Mouse (Mus musculus): ENCODE measurements around the gene Pitpnc1.

Gene Pitpnc1

GRCm38 (mm10) chr11:107472304-107472703 is 1.8 kb upstream of the Pitpnc1 start:
- ChIA-PET CTCF (interaction anchor here in 1 of 4 experiments (5.2 kb wide), 1 partner anchor 87 kb away, joined by 37 read pairs; no protein-coding TSS in a partner anchor), POLR2A (interaction anchor here in 1 of 4 experiments (0.9 to 4.9 kb wide), 10 partner anchors 11 to 207 kb away, joined by 3 to 24 read pairs (median 4); no protein-coding TSS in a partner anchor)

- ChIA-PET CTCF (interaction anchor here in 3 of 4 experiments (0.6 to 5.2 kb wide), 13 partner anchors 9 to 1141 kb away, joined by 3 to 37 read pairs (median 4); no protein-coding TSS in a partner anchor), POLR2A (interaction anchor here (0.5 to 4.9 kb wide), 40 partner anchors 8 to 353 kb away, joined by 3 to 24 read pairs (median 5); partner anchors contain the start of gene Psmd12 (in 2 of the 4))
Observed at GRCm38 (mm10) chr11:107471071-107471720, 697 bp upstream of the Pitpnc1 start.

DNA sequence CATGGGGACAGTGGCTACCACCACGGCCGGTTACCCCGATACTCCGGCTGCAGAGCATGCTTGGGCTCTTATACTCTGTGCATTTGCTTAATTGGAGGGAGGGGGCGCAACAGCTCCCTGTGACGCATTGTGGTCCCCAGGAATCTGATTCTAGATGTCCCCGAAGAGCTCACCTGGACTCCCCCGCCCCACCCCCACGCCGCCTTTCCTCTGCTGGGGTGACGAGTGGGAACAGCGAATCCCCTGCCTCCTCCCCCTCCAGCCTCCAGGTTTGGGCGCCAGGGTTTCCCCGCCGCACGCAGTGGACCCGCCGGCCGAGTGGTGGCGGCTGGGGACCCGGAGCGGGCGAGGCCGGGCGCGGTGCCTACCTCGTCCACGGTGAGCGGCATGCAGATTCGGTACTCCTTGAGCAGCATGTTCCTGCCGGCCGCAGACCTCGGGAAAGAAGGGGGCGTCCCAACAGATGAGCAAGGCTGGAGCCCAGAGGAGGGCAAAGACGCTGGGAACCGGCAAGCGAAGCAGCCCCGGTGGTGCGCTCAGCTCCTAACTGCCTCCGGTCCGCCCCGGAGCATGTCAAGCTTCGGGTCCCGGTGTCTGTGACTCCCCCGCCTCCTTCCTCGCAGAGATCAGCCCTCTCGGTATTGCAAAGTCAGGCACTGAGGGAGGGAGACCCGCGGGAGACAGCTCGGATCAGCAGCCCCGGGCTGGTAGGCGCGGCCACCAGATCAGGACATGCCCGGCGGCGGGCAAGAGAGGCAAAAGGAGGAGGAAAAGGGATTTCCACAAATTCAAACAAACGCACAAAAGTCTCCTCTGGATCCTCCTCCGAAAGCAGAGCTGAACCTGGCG is 752 bp downstream of the Pitpnc1 start:
- CTCF ChIA-PET: interaction anchor here (0.5 to 5.2 kb wide), 25 partner anchors 9 to 334 kb away, joined by 3 to 37 read pairs (median 4); no protein-coding TSS in a partner anchor
- POLR2A ChIA-PET: interaction anchor here (0.6 to 4.9 kb wide), 44 partner anchors 8 to 329 kb away, joined by 3 to 24 read pairs (median 5); partner anchors contain the start of gene Psmd12 (in 3 of the 4)

DNA sequence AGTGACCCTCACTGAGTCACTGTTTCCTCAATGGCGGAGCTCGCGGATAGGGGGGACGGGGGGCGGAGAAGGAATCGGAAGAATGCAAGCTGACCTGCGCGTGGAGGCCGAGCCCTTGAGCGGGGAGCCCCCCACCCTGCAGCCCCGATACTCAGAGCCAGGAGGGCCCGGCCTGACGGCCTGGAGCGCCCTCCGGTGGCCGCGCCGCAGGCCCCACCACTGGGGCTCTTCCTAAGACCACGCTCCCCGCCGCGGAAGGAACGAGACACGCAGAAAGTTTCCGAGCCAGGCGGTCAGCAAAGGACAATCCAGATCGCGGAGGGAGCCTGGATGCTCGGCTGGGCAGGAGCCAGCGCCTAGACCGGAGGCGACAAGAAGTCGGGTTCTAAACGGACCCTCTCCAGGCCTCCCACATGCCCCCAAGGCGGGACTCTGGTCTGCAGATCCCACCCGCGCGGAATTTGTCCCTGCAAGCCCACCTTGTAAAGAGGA is 1.4 kb downstream of the Pitpnc1 start:
- ChIA-PET CTCF (interaction anchor here (0.6 to 5.2 kb wide), 16 partner anchors 10 to 204 kb away, joined by 3 to 37 read pairs (median 4); no protein-coding TSS in a partner anchor), POLR2A (interaction anchor here in 3 of 4 experiments (0.6 to 4.9 kb wide), 29 partner anchors 8 to 328 kb away, joined by 3 to 24 read pairs (median 5); partner anchors contain the start of gene Psmd12 (in 2 of the 3))

GRCm38 (mm10) chr11:107468252-107469030 is 2.1 kb downstream of the Pitpnc1 start:
- ChIA-PET CTCF (interaction anchor here (0.6 to 5.2 kb wide), 18 partner anchors 27 to 280 kb away, joined by 3 to 37 read pairs (median 4); partner anchors contain the start of gene Nol11 (in 1 of the 4)), POLR2A (interaction anchor here in 3 of 4 experiments (0.6 to 4.9 kb wide), 14 partner anchors 7 to 328 kb away, joined by 3 to 24 read pairs (median 4); no protein-coding TSS in a partner anchor)

DNA sequence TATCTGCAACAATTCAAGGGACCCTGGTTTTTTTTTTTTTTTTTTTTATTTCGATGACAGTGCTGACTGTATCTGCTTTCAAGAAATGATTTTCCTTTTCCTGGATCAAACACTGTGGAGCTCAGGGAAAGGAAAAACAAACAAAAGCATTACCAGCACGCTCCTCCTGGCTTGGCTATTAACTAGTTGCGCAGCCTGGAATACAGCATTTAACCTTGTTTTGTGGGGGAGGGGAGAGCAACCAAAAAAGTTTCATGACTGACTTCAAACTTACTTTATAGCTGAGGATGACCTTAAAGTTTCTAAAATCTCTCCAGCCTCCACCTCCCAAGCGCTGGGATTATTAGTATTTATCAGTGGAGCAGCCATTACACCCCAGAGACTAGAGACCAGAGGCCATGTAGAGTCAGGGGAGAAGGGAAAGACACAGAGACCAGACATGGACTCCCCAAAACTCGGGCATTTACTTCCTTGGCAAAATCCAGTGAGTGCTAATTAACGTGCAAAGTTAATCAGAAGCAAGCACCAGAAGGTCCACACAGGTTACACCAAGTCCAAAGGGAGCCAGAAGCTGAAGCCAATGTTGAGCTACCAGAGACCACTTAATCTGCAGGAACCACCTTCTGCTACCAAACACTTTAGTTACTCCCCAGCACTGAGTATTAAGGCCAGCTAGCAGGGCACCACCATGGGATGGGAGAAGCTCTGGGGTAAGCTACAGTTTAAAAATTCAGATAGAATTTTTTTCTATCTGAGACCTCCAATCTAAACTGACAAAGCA is 3.7 kb downstream of the Pitpnc1 start:
- POLR2A ChIA-PET: interaction anchor here in 3 of 4 experiments (0.6 to 2.8 kb wide), 22 partner anchors 9 to 784 kb away, joined by 3 to 10 read pairs (median 4); partner anchors contain the start of genes Bptf (in 1 of the 3) and Psmd12 (in 1 of the 3)
- CTCF ChIA-PET: interaction anchor here (0.5 to 2.8 kb wide), 14 partner anchors 9 to 819 kb away, joined by 3 to 17 read pairs (median 4); no protein-coding TSS in a partner anchor

GRCm38 (mm10) chr11:107465969-107466368 is 4.5 kb downstream of the Pitpnc1 start:
- ChIA-PET POLR2A (interaction anchor here in 3 of 4 experiments (0.6 to 2.8 kb wide), 14 partner anchors 11 to 783 kb away, joined by 3 to 10 read pairs (median 4); no protein-coding TSS in a partner anchor), CTCF (interaction anchor here (0.6 to 2.8 kb wide), 14 partner anchors 10 to 818 kb away, joined by 3 to 17 read pairs (median 6); no protein-coding TSS in a partner anchor)

- CTCF ChIA-PET: interaction anchor here (0.6 to 2.8 kb wide), 17 partner anchors 10 to 327 kb away, joined by 3 to 11 read pairs (median 5); partner anchors contain the start of gene Psmd12 (in 1 of the 4)
- POLR2A ChIA-PET: interaction anchor here (0.6 to 2.8 kb wide), 17 partner anchors 10 to 760 kb away, joined by 3 to 10 read pairs (median 3); no protein-coding TSS in a partner anchor
Observed at GRCm38 (mm10) chr11:107465041-107465440, 5.5 kb downstream of the Pitpnc1 start.

DNA sequence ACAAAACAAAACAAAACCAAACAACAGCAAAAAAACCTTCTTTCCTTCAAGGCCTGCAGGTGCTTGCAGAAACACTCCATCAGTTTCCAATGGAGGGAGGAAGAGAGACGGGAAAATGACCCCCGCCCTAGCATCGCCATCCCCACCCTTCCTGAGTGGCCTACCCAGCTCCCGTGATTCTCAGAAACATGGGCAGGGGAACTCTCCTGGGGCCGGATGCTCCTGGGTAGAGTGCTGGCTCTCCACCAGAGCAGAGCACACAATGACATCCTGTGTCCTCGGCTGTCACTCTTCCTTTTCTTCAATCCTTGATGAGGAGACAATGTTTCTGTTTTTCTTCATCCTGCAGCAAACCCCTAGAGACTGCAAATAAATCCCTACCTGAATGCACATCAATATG is 6.4 kb downstream of the Pitpnc1 start:
- CTCF ChIA-PET: interaction anchor here in 3 of 4 experiments (0.6 to 5.8 kb wide), 5 partner anchors 9 to 262 kb away, joined by 3 to 71 read pairs (median 6); no protein-coding TSS in a partner anchor
- POLR2A ChIA-PET: interaction anchor here in 3 of 4 experiments (0.6 to 8.1 kb wide), 12 partner anchors 10 to 964 kb away, joined by 3 to 92 read pairs (median 4); partner anchors contain the start of gene Psmd12 (in 1 of the 3)

GRCm38 (mm10) chr11:107463251-107463681 is 7.2 kb downstream of the Pitpnc1 start:
- CTCF ChIA-PET: interaction anchor here (0.6 to 5.8 kb wide), 22 partner anchors 9 to 261 kb away, joined by 3 to 71 read pairs (median 6); no protein-coding TSS in a partner anchor

DNA sequence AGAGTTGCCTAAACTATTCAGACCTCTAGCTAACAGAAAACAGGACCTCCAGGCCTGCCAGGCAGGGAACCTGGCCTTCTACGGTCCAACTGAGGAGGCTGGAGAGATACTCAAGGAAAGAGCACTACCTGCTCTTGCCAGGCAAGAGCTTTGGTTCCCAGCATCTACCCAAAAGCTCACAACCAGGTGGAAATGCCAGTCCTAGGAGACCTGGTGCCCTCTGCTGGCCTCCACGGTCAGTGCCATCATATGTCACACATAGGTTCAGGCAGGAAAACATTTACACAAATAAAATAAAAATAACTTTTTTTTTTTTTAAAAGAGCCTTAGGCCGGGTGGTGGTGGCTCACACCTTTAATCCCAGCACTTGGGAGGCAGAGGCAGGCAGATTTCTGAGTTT is 8.0 kb downstream of the Pitpnc1 start:
- ChIA-PET CTCF (interaction anchor here (0.5 to 5.8 kb wide), 66 partner anchors 8 to 595 kb away, joined by 3 to 71 read pairs (median 4); partner anchors contain the start of genes Nol11 (in 1 of the 4) and Pitpnc1 (in 1 of the 4)), POLR2A (interaction anchor here (0.5 to 8.1 kb wide), 27 partner anchors 8 to 463 kb away, joined by 3 to 92 read pairs (median 4); partner anchors contain the start of genes Kpna2 (in 1 of the 4), Pitpnc1 (in 1 of the 4) and Psmd12 (in 1 of the 4))

More at GRCm38 (mm10) chr11:107463251-107463681, 7.2 kb downstream of the Pitpnc1 start:
- POLR2A ChIA-PET: interaction anchor here (0.6 to 8.1 kb wide), 26 partner anchors 8 to 963 kb away, joined by 3 to 92 read pairs (median 4); partner anchors contain the start of genes Kpna2 (in 1 of the 4), Pitpnc1 (in 1 of the 4) and Psmd12 (in 1 of the 4)

DNA sequence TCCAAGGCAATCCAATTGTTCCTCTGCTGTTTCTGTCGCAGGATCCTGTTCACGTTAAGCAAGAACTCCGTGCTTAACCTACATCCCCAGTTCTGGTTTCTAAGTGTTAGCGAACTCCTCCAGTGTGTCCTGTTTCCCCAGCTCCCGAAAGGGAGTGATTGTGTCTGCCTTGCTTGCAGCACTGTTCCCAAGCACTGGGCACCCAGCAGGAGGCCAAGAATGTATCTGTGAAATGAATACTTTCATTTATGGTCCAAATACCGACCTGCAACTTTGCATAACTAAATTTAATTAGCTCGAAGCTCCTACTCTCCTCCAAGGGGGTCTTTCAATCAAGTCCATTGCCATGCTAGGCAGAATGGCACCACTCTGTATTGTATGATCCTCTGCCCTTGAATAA is 10.7 kb downstream of the Pitpnc1 start:
- ChIA-PET CTCF (interaction anchor here in 2 of 4 experiments (0.7 to 5.8 kb wide), 5 partner anchors 10 to 140 kb away, joined by 3 to 71 read pairs (median 3); no protein-coding TSS in a partner anchor), POLR2A (interaction anchor here in 2 of 4 experiments (0.5 to 8.1 kb wide), 12 partner anchors 9 to 460 kb away, joined by 3 to 92 read pairs (median 4); partner anchors contain the start of genes Pitpnc1 (in 2 of the 2) and Kpna2 (in 1 of the 2))

DNA sequence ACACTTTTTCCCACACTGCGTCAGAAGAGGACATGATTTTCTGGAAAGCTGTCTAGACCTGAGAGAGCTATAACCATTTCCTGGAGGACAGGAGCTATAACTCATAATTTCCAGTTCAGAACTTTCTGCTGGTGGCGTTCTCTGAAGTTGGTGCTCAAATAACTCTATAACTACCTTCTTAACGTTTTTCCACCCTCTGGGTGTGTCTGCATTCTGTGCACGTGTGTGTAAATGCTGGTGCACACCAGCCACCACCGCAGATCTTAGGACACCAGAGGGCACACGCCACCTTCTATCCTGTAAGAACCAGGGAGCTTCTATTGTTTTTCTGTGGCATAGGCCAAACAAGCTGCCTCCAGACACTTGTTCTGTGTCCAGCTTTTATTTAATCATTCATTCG is 11.5 kb downstream of the Pitpnc1 start:
- POLR2A ChIA-PET: interaction anchor here in 2 of 4 experiments (1.0 to 8.1 kb wide), 14 partner anchors 8 to 460 kb away, joined by 3 to 92 read pairs (median 4); partner anchors contain the start of genes Pitpnc1 (in 2 of the 2) and Kpna2 (in 1 of the 2)
- CTCF ChIA-PET: interaction anchor here in 3 of 4 experiments (0.6 to 5.8 kb wide), 6 partner anchors 10 to 79 kb away, joined by 3 to 71 read pairs (median 3); no protein-coding TSS in a partner anchor

DNA sequence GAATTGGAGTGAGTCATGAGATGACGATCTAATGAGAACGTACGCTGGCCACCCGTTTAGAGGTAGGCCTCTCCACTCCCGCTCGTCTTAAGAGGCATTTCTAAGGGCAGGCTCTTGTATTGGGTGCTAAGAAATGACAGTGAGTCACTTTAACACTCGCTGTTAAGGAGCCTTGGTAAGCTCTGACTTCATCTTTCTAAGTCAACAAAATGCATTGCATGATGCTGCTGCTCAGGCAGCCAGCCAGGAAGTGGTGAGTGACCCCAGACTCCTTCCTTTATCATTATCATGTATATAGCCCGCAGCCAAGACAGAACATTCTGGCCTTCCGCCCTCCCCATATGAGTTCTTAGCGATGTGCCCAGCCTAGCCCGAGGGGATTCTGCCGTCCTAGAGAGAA is 12.2 kb downstream of the Pitpnc1 start:
- POLR2A ChIA-PET: interaction anchor here in 3 of 4 experiments (0.6 to 8.1 kb wide), 13 partner anchors 8 to 184 kb away, joined by 3 to 92 read pairs (median 5); partner anchors contain the start of gene Pitpnc1 (in 1 of the 3)
- CTCF ChIA-PET: interaction anchor here in 2 of 4 experiments (1.4 to 5.8 kb wide), 2 partner anchors 12 to 72 kb away, joined by 3 to 71 read pairs; partner anchors contain the start of gene Pitpnc1 (in 1 of the 2)

GRCm38 (mm10) chr11:107457282-107457681 is 13.2 kb downstream of the Pitpnc1 start:
- ChIA-PET POLR2A (interaction anchor here in 3 of 4 experiments (0.6 to 8.1 kb wide), 6 partner anchors 7 to 71 kb away, joined by 3 to 92 read pairs (median 3); no protein-coding TSS in a partner anchor), CTCF (interaction anchor here in 1 of 4 experiments (1.4 kb wide), 1 partner anchor 13 kb away, joined by 3 read pairs; the partner anchor contains the start of gene Pitpnc1)
